Mouse (Mus musculus): ENCODE measurements around the gene Rpa3.
A peak's percentile ranks its signal among the peaks of the same experiment; 100 is the strongest.

Rpa3 gene

DNA sequence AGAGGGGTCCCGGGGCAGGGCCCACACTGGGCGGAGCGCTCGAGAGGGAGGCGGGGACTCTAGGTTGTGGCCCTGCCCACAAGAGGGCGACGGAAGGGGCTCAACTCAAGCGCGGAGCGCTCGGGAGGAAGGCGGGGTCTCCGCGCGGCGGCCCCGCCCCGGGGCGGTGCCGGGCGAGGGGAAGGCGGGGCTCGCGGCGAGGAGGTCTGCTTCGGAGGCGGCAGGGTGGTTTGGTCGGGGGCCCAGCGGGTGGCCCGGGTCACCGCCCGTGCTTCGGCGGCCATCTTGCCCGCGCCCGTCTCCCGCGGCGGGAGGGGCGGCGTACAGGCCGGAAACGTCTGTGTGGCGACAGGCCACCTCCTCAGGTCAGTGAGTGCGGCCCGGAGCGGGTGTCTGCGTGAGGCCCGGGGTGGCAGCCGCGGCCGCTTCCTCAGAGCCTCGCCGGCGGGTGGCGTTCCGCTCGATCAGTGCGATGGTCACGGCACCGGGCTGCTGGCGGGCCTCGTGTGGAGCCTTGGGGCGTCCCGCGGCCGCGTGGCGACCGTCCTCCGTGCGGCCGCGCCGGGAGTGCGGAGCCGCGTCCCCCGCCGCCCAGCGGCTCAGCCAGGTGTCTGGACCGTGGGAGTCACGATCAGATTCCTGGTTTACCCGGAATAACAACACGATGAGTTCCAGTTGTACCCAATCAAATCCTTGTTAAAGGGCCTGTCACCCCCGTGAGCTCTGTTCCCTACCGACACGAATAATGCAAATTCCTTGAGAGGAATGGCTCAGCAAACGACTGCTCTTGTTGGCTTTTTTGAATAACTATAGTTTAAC, 49.7 kb downstream of the Rpa3 start, which contains the start of gene Mios:
Gene Mios (plus strand): TSS at position 176 of the 819 bp plus-strand sequence.
- DNase-seq (ENCODE audit: low spot score), result peak; percentile 89

All from ovary, postnatal 36 days (tissue).